Mouse (Mus musculus) liver, embryonic 14.5 days (tissue): ENCODE measurements at regions not wholly inside any gene's neighbourhood (a gene's known extent, or its start where the extent isn't known, plus 50 kb on each side); places are given as distances from the start of the nearest gene placed in this dataset.

Source experiments
- ATAC-seq: fragments of 200-750 bp; cut with Nextera tagmentation; 2 replicates; pipeline ENCODE4 v1.8.0; 2017; ENCODE audit warnings: moderate number of reproducible peaks, mild to moderate bottlenecking, moderate library complexity; ENCODE audit not compliant: insufficient read depth
- DNase-seq, 3 experiments: peaks; one replicate each; pipeline ENCODE4 v3.0.0-alpha.2; 2012 to 2013; ENCODE audit warnings: low read depth in 3 of 3, low spot score in 3 of 3
- H3K27ac ChIP-seq: fragments of 300-500 bp; sonication (generic); 2 replicates; pipeline ENCODE4 v1.5.1; 2014; ENCODE audit warnings: moderate library complexity, mild to moderate bottlenecking, control low read depth, inconsistent platforms
- H3K27me3 ChIP-seq: fragments of 300-500 bp; sonication (generic); 2 replicates; pipeline ENCODE4 v1.6.1; 2014; ENCODE audit warnings: mild to moderate bottlenecking, low read length, moderate library complexity; ENCODE audit not compliant: control insufficient read depth, insufficient read depth
- H3K36me3 ChIP-seq: fragments of 300-500 bp; sonication (generic); replicated peaks from 2 replicates; pipeline ENCODE4 v1.6.1; 2014; ENCODE audit warnings: low read depth; ENCODE audit not compliant: control insufficient read depth, insufficient read depth
- H3K4me1 ChIP-seq, 2 experiments: fragments of 200-500 bp in 1 of 2; fragments of 300-500 bp in 1 of 2; sonication (generic) in 1 of 2; replicated peaks; 2 replicates each; pipeline ENCODE4 v1.6.1; 2012 to 2014; ENCODE audit warnings: antibody characterized with exemption in 1 of 2, inconsistent platforms in 1 of 2, low read length in 1 of 2; ENCODE audit not compliant: control insufficient read depth in 2 of 2, insufficient read depth in 2 of 2
- H3K4me2 ChIP-seq: fragments of 300-500 bp; sonication (generic); 2 replicates; pipeline ENCODE4 v1.6.1; 2014; ENCODE audit warnings: low read depth, mild to moderate bottlenecking, control low read depth, moderate library complexity
- H3K4me3 ChIP-seq, 2 experiments: fragments of 200-500 bp in 1 of 2; fragments of 300-500 bp in 1 of 2; sonication (generic) in 1 of 2; 2 replicates each; pipeline ENCODE4 v1.5.1; 2012 to 2014; ENCODE audit warnings: low read depth in 2 of 2, low read length in 2 of 2, mild to moderate bottlenecking in 2 of 2, control low read depth in 1 of 2, inconsistent platforms in 1 of 2, moderate library complexity in 1 of 2; ENCODE audit not compliant: insufficient read depth in 1 of 2
- H3K9ac ChIP-seq: fragments of 300-500 bp; sonication (generic); replicated peaks from 2 replicates; pipeline ENCODE4 v1.6.1; 2014; ENCODE audit warnings: mild to moderate bottlenecking, control low read depth, moderate library complexity
- H3K9me3 ChIP-seq: fragments of 300-500 bp; sonication (generic); 2 replicates; pipeline ENCODE4 v1.6.1; 2016; ENCODE audit warnings: low read length, mixed read lengths; ENCODE audit not compliant: control insufficient read depth
- CTCF ChIP-seq: IDR thresholded peaks from 2 replicates; pipeline ENCODE4 v1.5.1; 2016; ENCODE audit warnings: antibody characterized with exemption, low read depth, control low read depth
- EP300 ChIP-seq: IDR thresholded peaks from 2 replicates; pipeline ENCODE4 v1.6.1; 2016; ENCODE audit warnings: antibody characterized with exemption, low read depth
- WGBS: fragments of 180-500 bp; shearing (Covaris S2); extraction: QIAGEN DNeasy Blood & Tissue Kit; methylation state at CpG from one replicate; pipeline ENCODE4 v1.1.7; 2014; ENCODE audit not compliant: insufficient replicate concordance; 5-methylcytosine and 5-hydroxymethylcytosine counted together

DNA sequence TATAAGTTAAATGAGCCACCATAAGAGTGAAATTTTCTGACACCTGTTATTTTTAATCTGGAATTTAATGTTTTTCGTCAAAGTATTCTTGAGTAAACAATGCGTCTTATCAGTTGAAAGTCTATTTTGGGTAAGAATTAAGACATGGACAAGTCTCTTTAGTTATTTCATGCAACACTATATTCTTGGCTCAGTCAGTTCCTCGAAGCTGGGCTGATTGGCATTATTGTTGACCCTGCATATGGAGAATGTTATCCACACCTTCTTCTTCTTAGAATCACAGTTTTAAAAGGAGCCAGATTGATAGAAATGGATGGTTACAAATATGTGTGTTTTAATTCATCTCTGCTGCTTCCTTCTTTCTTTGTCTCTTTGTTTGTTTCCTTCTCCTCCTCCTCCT is 289.5 kb upstream of the Meox2 start:
- H3K4me2 ChIP-seq = no peak overlapping the region
- no peaks in the 10 kb centered on the region for H3K9me3 ChIP-seq
- H3K4me1 ChIP-seq = no peaks in the 10 kb centered on the region
- DNase-seq = no peak
- no peaks in the 10 kb centered on the region for H3K27me3 ChIP-seq
- H3K4me3 ChIP-seq = no peak overlapping the region
- no peak overlapping the region for H3K9ac ChIP-seq
- ATAC-seq = no peak
- H3K36me3 ChIP-seq = no peaks in the 10 kb centered on the region
- TF ChIP-seq CTCF (no peak), EP300 (no peak)
- H3K27ac ChIP-seq = no peak overlapping the region
- WGBS = 53% methylated on average over 3 of the region's 3 CpGs

DNA sequence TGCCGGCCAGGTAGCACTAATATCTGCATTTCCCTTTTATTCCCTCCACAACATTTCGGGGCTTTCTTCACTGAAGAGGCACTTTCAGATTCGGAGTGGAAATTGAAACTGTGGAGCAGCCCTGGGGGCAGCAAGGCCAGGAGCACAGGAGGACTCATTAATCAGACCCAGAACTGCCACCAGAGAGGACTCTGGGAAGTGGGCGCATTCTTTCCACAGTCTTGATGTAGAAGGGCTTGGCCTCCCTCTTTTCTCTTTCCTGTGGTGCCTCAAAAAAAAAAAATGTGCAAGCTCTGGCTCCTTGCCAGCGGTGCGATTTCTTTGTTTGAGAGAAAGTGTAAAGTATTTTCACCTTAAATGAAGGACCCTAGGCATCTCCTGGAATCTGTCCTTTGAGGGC is 281.6 kb upstream of the Meox2 start:
- Histone ChIP-seq H3K36me3 (no peaks in the 10 kb centered on the region), H3K4me2 (no peak overlapping the region), H3K27me3 (no peaks in the 10 kb centered on the region), H3K4me3 (no peak overlapping the region), H3K9ac (no peak overlapping the region), H3K9me3 (no peaks in the 10 kb centered on the region), H3K4me1 (no peaks in the 10 kb centered on the region), H3K27ac (no peak overlapping the region)
- DNase-seq (no peak), ATAC-seq (no peak)
- TF ChIP-seq EP300 = no peak
- TF ChIP-seq CTCF = no peak
- 64% methylated on average over 6 of the region's 6 CpGs for WGBS

DNA sequence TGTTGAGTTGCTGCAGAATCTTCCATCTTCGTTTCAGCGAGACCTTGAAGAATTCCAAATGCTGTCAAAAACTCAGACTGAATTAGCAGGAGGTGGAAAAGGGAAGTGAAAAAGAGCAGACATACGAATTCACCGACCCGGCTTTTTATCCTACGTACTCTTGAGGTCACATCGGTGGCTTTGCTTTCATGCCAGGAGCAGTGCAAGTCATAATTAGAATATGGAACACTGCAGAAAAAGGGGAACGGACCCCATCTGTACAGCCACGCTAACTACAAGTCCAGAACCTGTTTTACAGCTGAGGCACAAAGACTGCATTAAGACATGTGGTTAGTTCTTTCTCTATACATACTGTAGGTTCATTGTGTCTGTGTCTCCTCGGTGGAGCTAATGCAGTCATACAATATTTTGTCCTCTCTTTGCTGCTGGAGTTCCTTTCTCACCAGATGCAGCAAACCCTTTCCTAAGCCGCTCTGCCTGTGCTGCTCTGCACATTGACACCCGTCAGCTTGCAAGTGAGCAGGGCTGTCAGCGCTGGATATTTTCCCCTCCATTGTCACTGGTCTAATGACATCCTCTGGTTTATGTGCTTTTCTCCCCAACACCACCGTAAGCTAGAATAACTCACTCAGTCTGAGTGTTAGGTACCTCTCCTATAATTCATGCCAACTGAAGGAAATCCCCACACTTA is 276.9 kb upstream of the Meox2 start:
- H3K36me3 ChIP-seq = no peaks in the 10 kb centered on the region
- DNase-seq (no peak), ATAC-seq (no peak)
- no peak overlapping the region for H3K4me3 ChIP-seq
- no peaks in the 10 kb centered on the region for H3K27me3 ChIP-seq
- no peak for TF ChIP-seq CTCF
- TF ChIP-seq EP300 = no peak
- no peak overlapping the region for H3K9ac ChIP-seq
- H3K4me1 ChIP-seq = no peaks in the 10 kb centered on the region
- H3K4me2 ChIP-seq = no peak overlapping the region
- WGBS = 42% methylated on average over 14 of the region's 14 CpGs
- H3K9me3 ChIP-seq = no peaks in the 10 kb centered on the region
- H3K27ac ChIP-seq = no peak overlapping the region

DNA sequence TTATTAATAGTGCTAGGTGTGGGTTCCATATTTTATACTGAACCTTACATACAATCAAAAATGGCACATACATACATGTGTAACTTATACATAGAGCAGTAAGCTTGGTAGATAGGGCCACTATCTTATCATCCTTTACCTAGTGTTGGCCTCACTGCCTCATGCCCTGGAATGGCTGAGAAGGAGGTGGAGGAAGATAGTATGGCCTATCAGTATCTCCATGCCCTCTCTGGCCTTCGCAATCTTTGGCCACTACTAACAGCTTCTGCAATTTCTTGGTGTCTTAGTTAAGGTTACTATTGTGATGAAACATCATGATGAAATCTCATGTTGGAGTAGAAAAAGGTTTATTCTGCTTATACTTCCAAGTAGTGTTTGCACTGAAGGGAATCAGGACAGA is 265.4 kb upstream of the Meox2 start:
- 48% methylated on average over 1 of the region's 1 CpGs for WGBS
- Histone ChIP-seq H3K27me3 (no peaks in the 10 kb centered on the region), H3K27ac (no peak overlapping the region), H3K9ac (no peak overlapping the region), H3K4me3 (no peak overlapping the region), H3K9me3 (no peaks in the 10 kb centered on the region), H3K4me1 (no peaks in the 10 kb centered on the region), H3K4me2 (no peak overlapping the region), H3K36me3 (no peaks in the 10 kb centered on the region)
- DNase-seq (peak in 1 of 3 experiments; percentile 3), ATAC-seq (peak; percentile 43; the same call in 1 of the 2 replicates)
- TF ChIP-seq CTCF (no peak), EP300 (no peak)

DNA sequence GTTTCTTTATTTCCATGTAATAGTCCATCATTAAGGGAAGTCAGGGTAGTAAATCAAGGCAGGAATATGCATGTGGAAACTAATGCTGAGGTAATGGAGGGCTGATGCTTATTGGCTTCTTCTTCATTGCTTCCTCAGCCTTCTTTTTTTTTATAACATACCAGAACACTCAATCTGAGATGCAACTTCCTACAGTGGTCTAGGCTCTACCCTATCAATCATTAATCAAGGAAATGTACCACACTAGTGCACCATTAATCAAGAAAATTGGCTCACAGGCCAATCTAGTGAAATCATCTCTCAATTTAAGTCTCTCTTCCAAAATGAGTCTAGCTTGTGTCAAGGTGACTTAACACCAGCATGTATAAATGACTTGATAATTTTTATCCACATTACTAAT is 263.2 kb upstream of the Meox2 start:
- H3K9ac ChIP-seq = no peak overlapping the region
- no peak for ATAC-seq
- no peaks in the 10 kb centered on the region for H3K36me3 ChIP-seq
- TF ChIP-seq EP300 (no peak), CTCF (no peak)
- H3K27me3 ChIP-seq = no peaks in the 10 kb centered on the region
- no peak overlapping the region for H3K27ac ChIP-seq
- no peaks in the 10 kb centered on the region for H3K4me1 ChIP-seq
- no peak for DNase-seq
- no peak overlapping the region for H3K4me3 ChIP-seq
- H3K9me3 ChIP-seq = no peaks in the 10 kb centered on the region
- H3K4me2 ChIP-seq = no peak overlapping the region
